Mouse (Mus musculus): ENCODE measurements around the gene Pltp.
"Not testable (repeated sequence)": the region's sequence is repeated elsewhere in the genome, so short reads cannot be mapped to it uniquely, and the experiment has no call there.

The Pltp gene

GRCm38 (mm10) chr2:164878509-164879227, 21.2 kb upstream of the Pltp start:
- peak; percentile 67 to 78 for DNase-seq

- not testable (repeated sequence) for DNase-seq
Measured at GRCm38 (mm10) chr2:164877376-164878215, 20.1 kb upstream of the Pltp start.

GRCm38 (mm10) chr2:164875648-164876047, 18.1 kb upstream of the Pltp start:
- not testable (repeated sequence) for DNase-seq

GRCm38 (mm10) chr2:164874239-164874769, 16.8 kb upstream of the Pltp start:
- DNase-seq = no peak

GRCm38 (mm10) chr2:164873621-164874020, 16.1 kb upstream of the Pltp start:
- no peak for DNase-seq

- no peak for DNase-seq
Measured at GRCm38 (mm10) chr2:164871602-164872303, 14.2 kb upstream of the Pltp start.

GRCm38 (mm10) chr2:164868491-164868890, 11.0 kb upstream of the Pltp start:
- no peak for DNase-seq

- no peak for DNase-seq
Measured at GRCm38 (mm10) chr2:164867566-164867965, 10.1 kb upstream of the Pltp start.

- DNase-seq = no peak
Measured at GRCm38 (mm10) chr2:164866741-164867551, 9.4 kb upstream of the Pltp start.

GRCm38 (mm10) chr2:164864593-164864992, 7.1 kb upstream of the Pltp start:
- no peak for DNase-seq

GRCm38 (mm10) chr2:164863411-164863810, 5.9 kb upstream of the Pltp start:
- not testable (repeated sequence) for DNase-seq

- DNase-seq = no peak
Measured at GRCm38 (mm10) chr2:164862179-164862861, 4.8 kb upstream of the Pltp start.

- no peak for DNase-seq
Measured at GRCm38 (mm10) chr2:164861094-164861493, 3.6 kb upstream of the Pltp start.

GRCm38 (mm10) chr2:164859640-164860432, 2.3 kb upstream of the Pltp start:
- DNase-seq = no peak

- DNase-seq = no peak
Measured at GRCm38 (mm10) chr2:164859155-164859554, 1.6 kb upstream of the Pltp start.

- no peak for DNase-seq
Measured at GRCm38 (mm10) chr2:164857842-164858553, 487 bp upstream of the Pltp start.

- DNase-seq = peak; percentile 39 to 58
Measured at GRCm38 (mm10) chr2:164856309-164857100, 1.0 kb downstream of the Pltp start.

- DNase-seq = not testable (repeated sequence)
Measured at GRCm38 (mm10) chr2:164855572-164855971, 1.9 kb downstream of the Pltp start.

- no peak for DNase-seq
Measured at GRCm38 (mm10) chr2:164850061-164850460, 7.5 kb downstream of the Pltp start.
